Mouse (Mus musculus) midbrain, postnatal 0 days (tissue): ENCODE results near the gene Kcnh2. TPM values are rescaled to one million over a fixed set of nuclear protein-coding genes. Genes with fewer than 3 reads are reported as not detected.

Source experiments
- ATAC-seq: fragments of 200-750 bp; cut with Nextera tagmentation; 2 replicates; pipeline ENCODE4 v1.8.0; 2017; ENCODE audit warnings: moderate number of reproducible peaks, mild to moderate bottlenecking, moderate TSS enrichment, moderate library complexity; ENCODE audit not compliant: low FRiP score
- DNase-seq: peaks from one replicate; pipeline ENCODE4 v3.0.0-alpha.2; 2015; ENCODE audit warnings: low spot score
- H3K27ac ChIP-seq: fragments of 300-500 bp; sonication (generic); 2 replicates; pipeline ENCODE4 v1.5.1; 2014; ENCODE audit warnings: low read depth, mild to moderate bottlenecking, low read length, mixed read lengths
- H3K27me3 ChIP-seq: fragments of 300-500 bp; sonication (generic); 2 replicates; pipeline ENCODE4 v1.6.1; 2014; ENCODE audit warnings: low read length, control low read depth, mixed read lengths; ENCODE audit not compliant: insufficient read depth
- H3K36me3 ChIP-seq: fragments of 300-500 bp; sonication (generic); 2 replicates; pipeline ENCODE4 v1.6.1; 2014; ENCODE audit warnings: low read length, control low read depth, mixed read lengths; ENCODE audit not compliant: insufficient read depth
- H3K4me1 ChIP-seq: fragments of 300-500 bp; sonication (generic); 2 replicates; pipeline ENCODE4 v1.6.1; 2014; ENCODE audit warnings: mild to moderate bottlenecking, control low read depth, antibody characterized with exemption, low read length, mixed read lengths; ENCODE audit not compliant: insufficient read depth
- H3K4me2 ChIP-seq: fragments of 300-500 bp; sonication (generic); 2 replicates; pipeline ENCODE4 v1.6.1; 2014; ENCODE audit warnings: low read depth, mild to moderate bottlenecking, low read length, mixed read lengths; ENCODE audit not compliant: poor library complexity, severe bottlenecking
- H3K4me3 ChIP-seq: fragments of 300-500 bp; sonication (generic); 2 replicates; pipeline ENCODE4 v1.5.1; 2014; ENCODE audit warnings: low read depth, mild to moderate bottlenecking, low read length, moderate library complexity
- H3K9ac ChIP-seq: fragments of 300-500 bp; sonication (generic); replicated peaks from 2 replicates; pipeline ENCODE4 v1.6.1; 2014; ENCODE audit warnings: mild to moderate bottlenecking, low read length, moderate library complexity, mixed read lengths; ENCODE audit not compliant: poor library complexity, severe bottlenecking
- H3K9me3 ChIP-seq: fragments of 300-500 bp; sonication (generic); 2 replicates; pipeline ENCODE4 v1.6.1; 2016; ENCODE audit warnings: low read length, control low read depth
- CTCF ChIP-seq: IDR thresholded peaks from 2 replicates; pipeline ENCODE4 v1.5.1; 2016; ENCODE audit warnings: antibody characterized with exemption, mild to moderate bottlenecking
- WGBS: fragments of 180-500 bp; shearing (Covaris S2); extraction: QIAGEN DNeasy Blood & Tissue Kit; methylation state at CpG from one replicate; pipeline ENCODE4 v1.1.7; 2014; 5-methylcytosine and 5-hydroxymethylcytosine counted together
- polyA plus RNA-seq: library from polyadenylated mRNA; unstranded; fragments of >200 nt; fragmentation: Nextera tagmentation; extraction: Ambion mirVana; gene quantifications from 2 replicates; pipeline ENCODE4 v1.2.1, GENCODE M21; 2015
- total RNA-seq: library from RNA; depleted of rRNA; stranded (reverse); fragments of >200 nt; gene quantifications from 2 replicates; pipeline ENCODE4 v1.2.3, GENCODE M21; 2014

Gene Kcnh2
- total and polyA plus RNA-seq, 2 experiments from 2014 or later, result 10.1 to 60.2 TPM

DNA sequence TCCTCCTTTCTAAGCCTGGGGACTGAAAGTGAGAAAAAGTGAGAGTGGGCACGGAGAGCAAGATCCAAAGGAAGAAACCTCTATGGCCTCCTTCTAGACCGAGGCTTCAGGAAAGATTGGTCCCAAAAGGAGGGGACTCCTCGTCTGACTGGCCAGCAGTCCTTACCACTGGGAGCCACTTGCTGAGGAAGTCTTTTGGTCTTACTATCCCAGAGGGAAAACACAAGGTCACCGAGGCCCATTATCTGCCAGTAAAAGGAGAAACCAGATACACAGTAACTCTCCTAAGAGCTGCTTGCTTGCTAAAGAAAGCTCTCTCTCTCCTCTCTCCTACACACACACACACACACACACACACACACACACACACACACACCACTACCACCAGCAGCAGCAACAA, 1.9 kb upstream of the Kcnh2 start:
- Histone ChIP-seq H3K4me2 (no peak overlapping the region), H3K4me3 (no peak overlapping the region), H3K27me3 (no peaks in the 10 kb centered on the region), H3K36me3 (no peaks in the 10 kb centered on the region), H3K9me3 (no peaks in the 10 kb centered on the region), H3K4me1 (peaks cover 21% of the 10 kb centered on the region), H3K9ac (no peak overlapping the region), H3K27ac (no peak overlapping the region)
- TF ChIP-seq CTCF, result no peak
- WGBS, result 41% methylated on average over 4 of the region's 4 CpGs
- no peak for DNase-seq
- ATAC-seq, result no peak

- H3K4me1 ChIP-seq, result peaks cover 25% of the 10 kb centered on the region
- peak overlapping the region; percentile 88 for H3K4me3 ChIP-seq
- ATAC-seq (peak; percentile 24; the same call in 1 of the 2 replicates), DNase-seq (peak; percentile 42)
- WGBS, result 2% methylated on average over 24 of the region's 24 CpGs
- no peaks in the 10 kb centered on the region for H3K36me3 ChIP-seq
- no peaks in the 10 kb centered on the region for H3K9me3 ChIP-seq
- H3K9ac ChIP-seq, result peak overlapping the region; percentile 81
- H3K4me2 ChIP-seq, result peak overlapping the region; percentile 78
- H3K27me3 ChIP-seq, result no peaks in the 10 kb centered on the region
- no peak for TF ChIP-seq CTCF
- peak overlapping the region; percentile 86 for H3K27ac ChIP-seq
Measured at GRCm38 (mm10) chr5:24352251-24352859, 951 bp upstream of the Kcnh2 start.

DNA sequence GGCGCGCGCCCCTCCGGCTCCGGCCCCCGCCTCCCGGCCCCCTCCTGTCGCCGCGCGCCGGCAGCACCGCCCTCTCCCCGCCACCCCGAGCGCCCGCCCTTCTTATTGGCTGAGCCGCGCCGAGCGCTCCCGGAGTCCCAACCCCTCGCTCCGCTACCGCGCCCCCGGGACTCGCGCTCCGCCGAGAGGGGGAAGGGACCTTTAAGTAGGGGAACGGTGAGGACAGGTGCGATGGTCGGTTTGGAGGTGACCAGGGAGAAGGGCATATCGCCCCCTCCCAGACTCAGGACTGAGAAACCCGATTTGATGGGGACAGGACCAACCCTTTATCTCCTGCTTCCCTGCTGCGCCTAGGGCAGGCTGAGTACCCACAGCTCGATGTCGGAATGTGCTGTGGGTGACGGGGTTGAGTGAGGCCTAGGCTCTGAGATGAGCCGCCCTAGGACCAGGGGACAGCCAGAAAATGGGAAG, 332 bp upstream of the Kcnh2 start:
- Histone ChIP-seq H3K9me3 (no peaks in the 10 kb centered on the region), H3K36me3 (no peaks in the 10 kb centered on the region), H3K4me3 (peak overlapping the region; percentile 88), H3K27me3 (no peaks in the 10 kb centered on the region), H3K27ac (peak overlapping the region; percentile 86), H3K4me1 (peaks cover 25% of the 10 kb centered on the region), H3K9ac (peak overlapping the region; percentile 81), H3K4me2 (peak overlapping the region; percentile 78)
- peak; percentile 92 for DNase-seq
- WGBS, result under 1% methylated on average over 25 of the region's 41 CpGs
- peak; percentile 90 for ATAC-seq
- no peak; the same call in 1 of the 2 replicates for TF ChIP-seq CTCF

GRCm38 (mm10) chr5:24350531-24351250, 713 bp downstream of the Kcnh2 start:
- H3K9me3 ChIP-seq, result no peaks in the 10 kb centered on the region
- H3K27ac ChIP-seq, result peak overlapping the region; percentile 86; the same call in 1 of the 2 replicates
- ATAC-seq (no peak), DNase-seq (no peak)
- peak; percentile 5; the same call in 1 of the 2 replicates for TF ChIP-seq CTCF
- 44% methylated on average over 10 of the region's 15 CpGs for WGBS
- peak overlapping the region; percentile 88 for H3K4me3 ChIP-seq
- H3K36me3 ChIP-seq, result peaks cover 4% of the 10 kb centered on the region; the same call in 1 of the 2 replicates
- H3K4me1 ChIP-seq, result peaks cover 25% of the 10 kb centered on the region
- H3K4me2 ChIP-seq, result peak overlapping the region; percentile 78
- peak overlapping the region; percentile 81 for H3K9ac ChIP-seq
- no peaks in the 10 kb centered on the region for H3K27me3 ChIP-seq

- 51% methylated on average over 3 of the region's 3 CpGs for WGBS
- H3K4me2 ChIP-seq, result peak overlapping the region; percentile 78
- peak overlapping the region; percentile 88 for H3K4me3 ChIP-seq
- H3K36me3 ChIP-seq, result peaks cover 4% of the 10 kb centered on the region; the same call in 1 of the 2 replicates
- H3K9ac ChIP-seq, result no peak overlapping the region; the same call in 1 of the 2 replicates
- no peak for TF ChIP-seq CTCF
- H3K27ac ChIP-seq, result no peak overlapping the region
- DNase-seq, result no peak
- ATAC-seq, result no peak
- H3K27me3 ChIP-seq, result no peaks in the 10 kb centered on the region
- H3K9me3 ChIP-seq, result no peaks in the 10 kb centered on the region
- peaks cover 25% of the 10 kb centered on the region for H3K4me1 ChIP-seq
Measured at GRCm38 (mm10) chr5:24350073-24350472, 1.3 kb downstream of the Kcnh2 start.

GRCm38 (mm10) chr5:24348546-24348945, 2.9 kb downstream of the Kcnh2 start:
- peak overlapping the region; percentile 55; the same call in 1 of the 2 replicates for H3K27ac ChIP-seq

More at GRCm38 (mm10) chr5:24348546-24348945, 2.9 kb downstream of the Kcnh2 start:
- WGBS, result 0% methylated on average over 21 of the region's 30 CpGs
- DNase-seq (peak; percentile 34), ATAC-seq (no peak)
- Histone ChIP-seq H3K9ac (peak overlapping the region; percentile 73), H3K27me3 (no peaks in the 10 kb centered on the region), H3K9me3 (no peaks in the 10 kb centered on the region), H3K4me2 (peak overlapping the region; percentile 99), H3K36me3 (peaks cover 4% of the 10 kb centered on the region; the same call in 1 of the 2 replicates), H3K4me3 (peak overlapping the region; percentile 53), H3K4me1 (peaks cover 40% of the 10 kb centered on the region)
- no peak for TF ChIP-seq CTCF
